In genomic region chr16:6791655-6792054, GRCm38 (mm10) we compare ENCODE assay signal across 8 mouse cellular contexts.
DNase-seq lines count a peak whose midpoint lies in the region; TF ChIP-seq lines count a peak whose summit lies in the region.

No protein-coding gene starts in this region.

- TF ChIP-seq CTCF in ES-Bruce4 (IDR thresholded peaks at IDR 0.05; ENCODE audit: low read depth, low read length): peak; percentile 58
- TF ChIP-seq CTCF in lung, adult 2 months (IDR thresholded peaks at IDR 0.05; ENCODE audit: insufficient read depth, low read length): peak; percentile 49; the same call in 1 of the 2 replicates

- no peaks in the 10 kb centered on the region for H3K9me3 ChIP-seq in ES-Bruce4 (replicated peaks; ENCODE audit: control insufficient read depth, insufficient read depth, low read length, poor library complexity, severe bottlenecking)

- no peak for TF ChIP-seq EP300 in ES-Bruce4 (IDR thresholded peaks at IDR 0.05; ENCODE audit: insufficient read depth, low read depth, low read length)

- no peak for TF ChIP-seq POLR2A in ES-Bruce4 (IDR thresholded peaks at IDR 0.05; ENCODE audit: insufficient read depth, low read length)
- no peak for TF ChIP-seq POLR2A in lung, adult 2 months (IDR thresholded peaks at IDR 0.05; ENCODE audit: borderline replicate concordance, extremely low read depth, low read depth, low read length)

- no peaks in the 10 kb centered on the region for H3K4me1 ChIP-seq in ES-Bruce4 (ENCODE audit: control insufficient read depth, insufficient read depth, low read length)
- H3K4me1 ChIP-seq in lung, adult 2 months (ENCODE audit: control insufficient read depth, insufficient read depth, low read length): no peaks in the 10 kb centered on the region

- WGBS in lung, adult 2 months: 13% methylated on average over 9 of the region's 9 CpGs

- H3K36me3 ChIP-seq in ES-Bruce4 (ENCODE audit: control insufficient read depth, insufficient read depth, low read length, poor library complexity, severe bottlenecking): no peaks in the 10 kb centered on the region

- DNase-seq in adrenal gland, postnatal 25 days: peak; percentile 42
- peak; percentile 61 for DNase-seq in embryo, embryonic 9.5 days (ENCODE audit: extremely low spot score)
- DNase-seq in heart, postnatal 14 days: peak; percentile 54 to 68
- peak; percentile 39 to 67 for DNase-seq in kidney, postnatal 25 days
- peak; percentile 5 for DNase-seq in lung, adult 2 months
- peak; percentile 85 for DNase-seq in retina, embryonic 14.5 days (ENCODE audit: low spot score)
- DNase-seq in thymus, postnatal 25 days: no peak

- no peak overlapping the region for H3K9ac ChIP-seq in ES-Bruce4 (ENCODE audit: low read depth, poor library complexity, severe bottlenecking)

- no peak overlapping the region for H3K4me3 ChIP-seq in ES-Bruce4 (ENCODE audit: low read depth, low read length)
- no peak overlapping the region for H3K4me3 ChIP-seq in lung, adult 2 months (replicated peaks; ENCODE audit: extremely low read depth, low read depth, low read length)

- intact Hi-C loops in heart, postnatal 14 days (cut with DNase I): loop anchor here (5.0 to 10.0 kb wide), 2 partner anchors 287 to 1541 kb away; no protein-coding TSS in a partner anchor

- no peaks in the 10 kb centered on the region for H3K27me3 ChIP-seq in ES-Bruce4 (ENCODE audit: control insufficient read depth, insufficient read depth, low read length, poor library complexity, severe bottlenecking)

- no peak overlapping the region for H3K27ac ChIP-seq in ES-Bruce4 (ENCODE audit: insufficient read depth, low read length)
